Mouse (Mus musculus) stomach, postnatal 0 days (tissue): Measurements from ENCODE around the gene Sugct.

Experiments
- CTCF ChIP-seq: IDR thresholded peaks from 2 replicates; pipeline ENCODE4 v1.5.1; 2016; ENCODE audit warnings: antibody characterized with exemption, low read depth, mild to moderate bottlenecking, moderate library complexity
- EP300 ChIP-seq: optimal IDR thresholded peaks from 2 replicates; pipeline ENCODE3; 2016; ENCODE audit warnings: antibody characterized with exemption

DNA sequence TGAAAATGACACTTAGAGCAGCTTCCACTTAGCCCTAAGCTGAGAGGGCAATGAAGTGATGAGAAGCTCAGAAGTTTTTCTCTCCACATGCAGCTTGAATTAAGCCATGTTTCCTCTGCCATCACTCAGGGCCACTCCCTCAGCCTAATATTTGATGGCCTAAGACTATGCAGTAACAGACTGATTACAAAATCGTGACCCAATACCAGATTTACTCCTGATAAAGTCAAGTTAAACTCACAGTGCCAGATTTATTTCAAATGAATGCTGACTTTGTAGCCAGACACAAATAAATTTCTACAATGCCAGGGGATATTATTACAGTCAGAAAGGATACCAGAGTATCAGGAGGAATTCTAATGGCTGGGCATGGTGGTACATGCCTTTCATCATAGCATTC lies 89.1 kb downstream of the Sugct start:
- TF ChIP-seq CTCF (no peak), EP300 (no peak)
